Mouse (Mus musculus): Measurements from ENCODE around the gene Trim56.

Gene Trim56

GRCm38 (mm10) chr5:137075726-137076125 is 40.3 kb downstream of the Trim56 start:
- no peak for DNase-seq (ENCODE audit: low read depth)

DNA sequence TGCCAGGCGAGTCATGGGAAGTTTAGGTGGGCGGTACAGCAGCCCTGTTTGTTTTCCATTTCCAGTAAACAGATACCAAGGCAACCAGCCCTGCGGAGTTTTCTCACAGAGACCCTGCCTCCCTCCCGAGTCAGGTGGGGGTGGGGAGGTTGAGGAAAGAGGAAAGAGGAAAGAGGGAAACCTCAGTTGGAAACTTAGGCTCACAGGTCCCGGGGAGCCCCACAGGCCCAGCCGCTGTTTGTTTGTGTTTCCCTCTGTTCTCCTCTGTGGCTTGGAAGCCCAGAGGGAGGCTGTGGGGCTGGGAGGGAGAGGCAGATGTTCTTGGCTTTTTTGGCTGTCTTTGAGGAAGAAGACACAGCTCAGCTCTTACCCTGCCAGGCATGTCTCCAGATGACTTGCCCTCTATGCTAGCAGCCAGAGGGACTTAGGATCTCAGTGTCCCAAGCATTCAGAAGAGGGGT is 41.8 kb downstream of the Trim56 start:
- DNase-seq (ENCODE audit: low read depth), result peak; percentile 47

- no peak for DNase-seq (ENCODE audit: low read depth)
Measured at GRCm38 (mm10) chr5:137073141-137073540, 42.9 kb downstream of the Trim56 start.

- DNase-seq (ENCODE audit: low read depth), result peak; percentile 95
Measured at GRCm38 (mm10) chr5:137072079-137072960, 43.7 kb downstream of the Trim56 start, which contains the start of gene Serpine1. Gene Serpine1, minus strand, starts transcription at chr5:137072268.

DNA sequence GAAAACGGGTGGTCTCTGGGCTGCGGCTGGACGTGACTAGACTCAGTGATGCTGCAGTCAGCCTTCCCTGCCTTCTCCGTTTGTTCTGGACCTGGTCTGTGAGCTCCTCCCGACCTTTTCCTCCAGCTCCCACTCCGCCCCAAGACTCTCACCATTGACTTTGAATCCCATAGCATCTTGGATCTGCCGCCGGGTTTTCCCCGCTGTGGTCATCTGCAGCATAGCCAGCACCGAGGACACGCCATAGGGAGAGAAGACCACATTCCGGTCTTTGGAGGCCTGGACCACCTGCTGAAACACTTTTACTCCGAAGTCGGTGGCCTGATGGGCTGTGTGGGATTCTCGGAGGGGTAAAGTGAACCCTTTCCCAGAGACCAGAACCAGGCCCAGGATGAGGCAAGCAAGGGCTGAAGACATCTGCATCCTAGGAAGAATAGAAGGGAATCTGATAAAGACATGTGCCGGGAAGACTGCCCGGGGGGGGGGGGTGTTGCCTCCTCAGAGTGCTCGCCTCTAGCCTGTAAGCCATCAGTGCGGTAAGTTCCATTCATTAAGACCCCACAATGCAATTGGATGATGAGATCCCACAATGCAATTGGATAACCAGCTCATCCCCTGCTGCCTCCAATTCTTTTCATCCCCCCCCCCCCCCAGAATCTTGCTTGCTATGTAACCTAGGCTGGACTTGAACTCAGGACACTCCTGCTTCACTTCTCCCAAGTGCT is 45.0 kb downstream of the Trim56 start:
- peak; percentile 61 for DNase-seq (ENCODE audit: low read depth)

DNA sequence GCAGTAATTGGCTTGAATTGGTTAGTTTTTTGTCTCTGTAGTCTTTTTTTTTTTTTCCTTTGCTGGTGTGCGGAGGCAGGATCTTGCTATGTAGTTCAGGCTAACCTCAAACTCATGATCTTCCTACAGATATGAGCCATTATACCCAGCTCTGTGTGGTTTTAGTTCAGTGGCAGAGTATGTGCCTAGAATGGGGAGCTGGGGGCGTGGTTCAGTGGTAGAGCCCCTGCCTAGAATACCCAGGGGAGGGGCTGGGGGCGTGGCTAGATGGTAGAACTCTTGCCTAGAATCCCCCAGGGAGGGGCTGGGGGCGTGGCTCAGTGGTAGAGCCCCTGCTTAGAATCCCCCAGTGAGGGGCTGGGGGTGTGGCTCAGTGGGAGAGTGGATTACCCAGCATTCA is 47.3 kb downstream of the Trim56 start:
- DNase-seq (ENCODE audit: low read depth), result no peak

GRCm38 (mm10) chr5:137065923-137066322 is 50.1 kb downstream of the Trim56 start:
- peak; percentile 46 for DNase-seq (ENCODE audit: low read depth)

DNA sequence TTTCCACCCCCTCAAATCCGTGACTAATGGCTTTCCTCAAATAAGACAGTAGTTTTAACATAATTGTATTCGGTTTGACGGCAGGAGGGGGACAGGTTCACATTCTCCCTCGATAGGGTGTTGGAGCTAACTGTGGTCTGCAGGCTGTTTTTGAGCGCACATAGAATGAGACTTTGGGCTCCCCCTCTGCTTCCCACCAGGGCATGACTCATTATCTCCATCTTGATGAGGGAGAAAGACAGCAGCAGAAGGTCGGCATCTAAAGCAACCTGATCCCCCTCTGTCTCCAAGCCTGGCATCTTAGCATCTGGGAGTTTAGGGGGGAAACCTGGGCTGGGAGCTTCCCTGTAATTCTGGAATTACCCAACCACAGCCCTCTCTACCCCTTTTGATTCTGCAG is 50.6 kb downstream of the Trim56 start:
- DNase-seq (ENCODE audit: low read depth), result no peak

DNA sequence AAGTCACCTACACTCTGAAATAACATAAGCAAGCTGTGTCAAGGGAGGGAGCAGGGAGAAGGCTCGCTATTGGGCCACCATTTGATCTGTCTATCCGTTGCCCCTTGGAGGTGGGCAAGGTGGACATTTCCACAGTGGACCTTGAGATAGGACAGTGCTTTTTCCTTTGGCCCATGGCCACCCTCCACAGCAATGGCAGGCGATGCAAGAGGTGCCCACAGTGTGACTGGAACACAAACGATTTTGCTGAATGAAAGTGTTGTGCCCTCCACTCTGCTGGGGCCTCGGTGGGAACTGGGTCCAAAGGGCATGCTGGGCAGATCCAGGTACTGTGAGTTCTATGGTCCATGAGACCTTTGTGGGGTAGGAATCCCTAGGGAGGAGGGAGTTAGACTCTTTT is 53.4 kb downstream of the Trim56 start:
- DNase-seq (ENCODE audit: low read depth), result no peak

GRCm38 (mm10) chr5:137061809-137062481 is 54.1 kb downstream of the Trim56 start:
- peak; percentile 82 for DNase-seq (ENCODE audit: low read depth)
